Mouse (Mus musculus) E14TG2a.4 (cell line): ENCODE measurements at regions not wholly inside any gene's neighbourhood (a gene's known extent, or its start where the extent isn't known, plus 50 kb on each side); places are given as distances from the start of the nearest gene placed in this dataset.

ENCODE experiments used
- CTCF ChIP-seq: conservative IDR thresholded peaks from 2 replicates; pipeline ENCODE4 v1.5.1; 2014; ENCODE audit warnings: low read length
- NANOG ChIP-seq: IDR thresholded peaks from 2 replicates; pipeline ENCODE4 v1.6.1; 2014; ENCODE audit warnings: borderline replicate concordance, low read length, mixed read lengths
- POU5F1 ChIP-seq: IDR thresholded peaks from 2 replicates; pipeline ENCODE4 v1.6.1; 2014; ENCODE audit warnings: low read length, borderline replicate concordance

DNA sequence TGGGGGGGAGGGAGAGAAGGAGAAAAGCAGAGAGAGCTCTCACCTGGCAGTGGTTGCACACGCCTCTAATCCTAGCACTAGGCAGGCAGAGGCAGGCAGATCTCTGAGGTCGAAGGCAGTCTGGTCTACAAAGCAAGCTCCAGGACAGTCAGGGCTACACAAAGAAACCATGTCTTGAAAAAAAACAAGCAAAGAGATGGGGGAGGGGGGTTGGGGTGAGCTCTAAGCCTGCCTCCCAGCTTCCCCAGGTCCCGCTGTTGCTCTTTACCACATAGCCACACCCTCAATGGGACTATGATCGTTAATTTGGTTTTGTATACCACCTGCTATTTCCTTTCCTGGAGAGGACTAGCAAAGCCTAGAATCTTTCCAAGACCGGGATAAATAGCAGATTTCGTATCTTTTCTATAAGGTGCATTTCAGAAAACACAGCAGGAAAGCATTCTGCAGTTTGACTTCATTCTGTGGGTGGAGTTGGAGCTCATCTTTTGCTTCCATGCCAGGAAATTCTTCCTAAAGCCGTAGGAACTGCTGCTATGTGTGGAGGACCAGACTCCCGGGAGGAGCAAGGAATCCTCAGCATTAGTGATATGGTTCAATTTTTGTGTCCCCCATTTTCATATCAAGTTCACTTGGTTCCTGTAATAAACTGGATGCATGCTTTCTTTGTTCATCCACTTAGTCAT lies 52.7 kb upstream of the Rgma start:
- TF ChIP-seq CTCF (no peak), NANOG (0 out of 2 replicates have a peak, but pooled peaks have one; percentile 2), POU5F1 (no peak)
